Mouse (Mus musculus) yolk sac, embryonic 10.5 days (tissue): ENCODE results near the gene Gart.
A peak's percentile ranks its signal among the peaks of the same experiment; 100 is the strongest.

Experiments
- DNase-seq: peaks from one replicate; pipeline ENCODE4 v3.0.0-alpha.2; 2017; ENCODE audit warnings: low spot score

Gene Gart

GRCm38 (mm10) chr16:91646681-91647419 lies at the start of gene Gart:
Gene Gart (minus strand): TSS chr16:91646952.
- DNase-seq: peak; percentile 92

GRCm38 (mm10) chr16:91695108-91695755 lies 48.5 kb upstream of the Gart start:
- no peak for DNase-seq

GRCm38 (mm10) chr16:91694455-91695084 lies 47.8 kb upstream of the Gart start:
- DNase-seq: peak; percentile 66

GRCm38 (mm10) chr16:91689791-91690190 lies 43.0 kb upstream of the Gart start:
- no peak for DNase-seq

GRCm38 (mm10) chr16:91688619-91689334 lies 42.0 kb upstream of the Gart start, which contains the start of gene Donson:
Gene Donson (minus strand): TSS chr16:91688770.
- DNase-seq: peak; percentile 92

- DNase-seq: no peak
Measured at GRCm38 (mm10) chr16:91688023-91688618, 41.4 kb upstream of the Gart start.

GRCm38 (mm10) chr16:91686369-91686768 lies 39.6 kb upstream of the Gart start:
- DNase-seq: no peak

- no peak for DNase-seq
Measured at GRCm38 (mm10) chr16:91685526-91685925, 38.8 kb upstream of the Gart start.

- no peak for DNase-seq
Measured at GRCm38 (mm10) chr16:91680656-91681055, 33.9 kb upstream of the Gart start.

GRCm38 (mm10) chr16:91678147-91678911 lies 31.6 kb upstream of the Gart start:
- DNase-seq: no peak

- DNase-seq: no peak
Measured at GRCm38 (mm10) chr16:91674500-91674899, 27.7 kb upstream of the Gart start.

- DNase-seq: no peak
Measured at GRCm38 (mm10) chr16:91663795-91664194, 17.0 kb upstream of the Gart start.

- no peak for DNase-seq
Measured at GRCm38 (mm10) chr16:91662336-91662735, 15.6 kb upstream of the Gart start.

- no peak for DNase-seq
Measured at GRCm38 (mm10) chr16:91661397-91661796, 14.6 kb upstream of the Gart start.

GRCm38 (mm10) chr16:91659798-91660197 lies 13.0 kb upstream of the Gart start:
- DNase-seq: no peak

- DNase-seq: no peak
Measured at GRCm38 (mm10) chr16:91658471-91658870, 11.7 kb upstream of the Gart start.

- DNase-seq: no peak
Measured at GRCm38 (mm10) chr16:91657285-91657684, 10.5 kb upstream of the Gart start.

GRCm38 (mm10) chr16:91655285-91655684 lies 8.5 kb upstream of the Gart start:
- no peak for DNase-seq

- DNase-seq: no peak
Measured at GRCm38 (mm10) chr16:91652191-91652590, 5.4 kb upstream of the Gart start.

GRCm38 (mm10) chr16:91649781-91650180 lies 3.0 kb upstream of the Gart start:
- DNase-seq: no peak

- DNase-seq: no peak
Measured at GRCm38 (mm10) chr16:91649246-91649645, 2.5 kb upstream of the Gart start.
